Mouse (Mus musculus) heart, postnatal 0 days (tissue): ENCODE data around the gene Eef1akmt2.

ENCODE experiments used
- CTCF ChIP-seq: IDR thresholded peaks from 2 replicates; pipeline ENCODE4 v1.5.1; 2016; ENCODE audit warnings: antibody characterized with exemption, control low read depth, low read depth
- EP300 ChIP-seq: IDR thresholded peaks from 2 replicates; pipeline ENCODE4 v1.6.1; 2016; ENCODE audit warnings: antibody characterized with exemption, low read depth

GRCm38 (mm10) chr7:132786011-132786410 lies 66.5 kb downstream of the Eef1akmt2 start:
- TF ChIP-seq CTCF: no peak
- TF ChIP-seq EP300: peak; percentile 42; the same call in 1 of the 2 replicates
